Mouse (Mus musculus) liver, adult (tissue): Measurements from ENCODE around the gene Gkap1.

Experiments
- GATA4 ChIP-seq: IDR thresholded peaks from 2 replicates; pipeline ENCODE4 v1.6.1; 2014; ENCODE audit warnings: mild to moderate bottlenecking, low read length; ENCODE audit not compliant: insufficient replicate concordance

Gene Gkap1

GRCm38 (mm10) chr13:58191516-58191915 lies 84.0 kb downstream of the Gkap1 start:
- TF ChIP-seq GATA4, result no peak

GRCm38 (mm10) chr13:58189473-58189872 lies 86.0 kb downstream of the Gkap1 start:
- no peak for TF ChIP-seq GATA4

- TF ChIP-seq GATA4, result no peak
These were observed 87.1 kb downstream of the Gkap1 start for GRCm38 (mm10) chr13:58188412-58188811.

DNA sequence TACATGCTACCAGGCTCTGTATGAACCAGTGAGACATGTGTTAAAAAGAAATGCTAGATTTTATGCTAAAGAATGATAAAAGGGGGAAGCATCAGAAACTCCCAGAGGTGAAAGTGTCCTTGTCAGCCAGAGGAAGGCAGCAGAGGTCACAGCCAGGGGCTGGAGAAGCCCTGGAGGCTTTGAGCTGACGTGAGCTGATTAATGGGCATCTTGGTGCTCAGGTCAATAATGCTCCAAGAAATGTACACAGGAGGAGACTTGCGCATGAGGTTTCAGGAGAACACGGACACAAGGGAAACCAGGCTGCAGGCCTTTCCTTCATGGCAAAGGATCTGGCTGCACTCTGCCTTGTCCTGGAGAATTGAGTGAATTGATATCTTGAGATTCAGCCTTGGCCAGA lies 87.7 kb downstream of the Gkap1 start:
- TF ChIP-seq GATA4, result no peak

GRCm38 (mm10) chr13:58186281-58186680 lies 89.2 kb downstream of the Gkap1 start:
- TF ChIP-seq GATA4, result no peak

DNA sequence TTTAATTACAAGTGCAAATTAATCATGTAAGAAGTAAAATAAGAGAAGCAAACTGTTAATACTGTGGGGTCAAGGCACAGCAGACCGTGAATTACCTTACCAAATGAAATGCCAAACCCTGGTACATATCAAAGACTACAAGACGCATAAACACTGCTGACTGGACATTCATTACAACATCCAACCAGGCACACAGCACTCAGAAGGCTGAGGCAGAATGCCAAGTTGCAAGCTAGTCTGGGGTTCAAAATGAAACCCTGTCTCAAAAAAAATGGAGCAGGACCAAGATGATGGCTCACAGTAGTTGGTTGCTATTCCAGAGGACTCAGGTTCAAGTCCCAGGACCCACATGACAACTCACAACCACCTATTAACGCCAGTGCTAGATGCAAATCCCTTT lies 91.4 kb downstream of the Gkap1 start:
- TF ChIP-seq GATA4, result no peak; the same call in 1 of the 2 replicates
